Mouse (Mus musculus): Measurements from ENCODE around the gene Kdm5b.

Gene Kdm5b

DNA sequence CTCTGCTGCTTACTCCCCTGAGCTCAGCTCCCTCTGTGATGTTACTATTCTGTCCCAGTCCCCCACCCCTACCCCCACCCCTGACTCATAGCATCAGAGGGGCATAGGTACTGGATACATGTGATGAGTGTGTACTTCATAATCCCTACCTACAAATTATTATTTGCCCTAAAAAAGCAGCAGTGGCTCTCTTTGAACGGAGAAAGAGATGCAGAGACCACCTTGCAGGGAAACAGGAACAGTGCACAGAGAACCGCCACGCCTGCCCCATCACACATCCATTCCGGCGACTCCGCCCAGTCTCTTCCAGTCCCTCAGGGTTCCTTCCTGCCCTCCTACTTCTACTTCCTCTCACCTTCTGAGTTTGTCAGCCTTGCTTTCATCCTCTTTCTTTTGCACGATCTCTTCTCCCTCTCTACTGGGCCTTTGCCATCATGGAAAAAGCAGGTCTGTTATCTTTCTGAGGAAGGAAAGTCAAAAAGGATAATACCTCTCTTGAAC lies 10.3 kb upstream of the Kdm5b start, which contains the start of gene Mgat4e:
Gene Mgat4e (minus strand): TSS at position 51 of the 501 bp plus-strand sequence.
- CTCF ChIA-PET: no interaction called here

- CTCF ChIA-PET: interaction anchor here (0.8 kb wide), 1 partner anchor 11 kb away, joined by 3 read pairs; no protein-coding TSS in a partner anchor
These were observed 8.1 kb upstream of the Kdm5b start for GRCm38 (mm10) chr1:134551869-134552268.

GRCm38 (mm10) chr1:134552396-134552795 lies 7.6 kb upstream of the Kdm5b start:
- CTCF ChIA-PET: interaction anchor here (0.8 kb wide), 1 partner anchor 11 kb away, joined by 3 read pairs; no protein-coding TSS in a partner anchor

DNA sequence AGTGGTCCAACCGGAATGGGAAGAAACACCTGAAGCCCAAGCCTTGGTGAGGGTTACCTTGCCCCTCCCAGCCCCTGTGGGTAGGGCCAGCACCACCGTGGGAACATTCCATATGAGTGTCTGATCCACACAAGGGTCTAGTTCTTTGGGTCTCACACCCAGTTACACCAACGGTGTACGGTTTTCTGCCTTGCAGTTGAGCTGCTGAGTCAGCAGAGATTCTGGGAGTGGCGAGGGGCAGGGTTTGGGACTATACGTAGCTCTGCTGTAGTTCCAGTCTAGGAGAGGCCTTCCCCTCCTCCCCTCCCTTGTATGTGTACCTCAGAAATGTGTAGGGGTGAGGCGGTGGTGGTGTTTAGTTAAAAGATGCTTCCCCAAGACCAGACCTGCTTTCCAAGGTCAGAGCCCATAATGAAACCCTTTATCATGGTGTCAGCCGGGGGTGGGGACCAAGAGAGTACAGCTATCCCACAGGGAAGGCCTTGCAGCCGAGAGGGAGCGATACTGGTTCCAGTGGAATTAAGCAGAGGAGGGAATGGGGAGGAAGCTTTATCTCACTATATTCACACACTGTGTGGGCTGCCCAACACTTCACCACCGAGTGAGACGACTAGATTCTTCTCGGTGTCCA lies 4.6 kb upstream of the Kdm5b start:
- CTCF ChIA-PET: interaction anchor here (0.9 kb wide), 2 partner anchors 22 to 37 kb away, joined by 3 read pairs; no protein-coding TSS in a partner anchor

- CTCF ChIA-PET: interaction anchor here (0.9 kb wide), 2 partner anchors 21 to 37 kb away, joined by 3 read pairs; no protein-coding TSS in a partner anchor
These were observed 3.9 kb upstream of the Kdm5b start for GRCm38 (mm10) chr1:134555871-134556670.

- CTCF ChIA-PET: no interaction called here
These were observed 3.2 kb upstream of the Kdm5b start for GRCm38 (mm10) chr1:134556671-134557218.

- CTCF ChIA-PET: no interaction called here
These were observed 1.5 kb upstream of the Kdm5b start for GRCm38 (mm10) chr1:134558511-134558910.

DNA sequence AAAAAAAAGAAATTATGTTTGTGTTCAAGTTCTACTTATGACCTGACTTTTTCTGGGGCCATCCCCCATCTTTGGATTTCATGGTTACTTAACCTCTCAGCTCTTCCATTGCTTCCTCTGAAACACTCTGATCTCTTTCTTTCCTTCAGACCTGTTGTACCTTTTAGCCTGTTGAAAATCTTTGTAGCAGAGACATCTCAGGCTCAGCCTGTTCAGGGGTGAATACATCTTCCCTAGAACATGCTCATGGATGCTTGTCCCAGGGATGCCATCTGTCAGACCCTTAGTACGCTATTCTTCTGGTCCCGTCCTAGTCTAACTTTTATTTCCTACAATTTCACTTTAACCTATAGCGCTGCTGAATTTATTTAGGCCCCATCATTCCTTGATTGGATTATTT lies 745 bp upstream of the Kdm5b start:
- CTCF ChIA-PET: no interaction called here

DNA sequence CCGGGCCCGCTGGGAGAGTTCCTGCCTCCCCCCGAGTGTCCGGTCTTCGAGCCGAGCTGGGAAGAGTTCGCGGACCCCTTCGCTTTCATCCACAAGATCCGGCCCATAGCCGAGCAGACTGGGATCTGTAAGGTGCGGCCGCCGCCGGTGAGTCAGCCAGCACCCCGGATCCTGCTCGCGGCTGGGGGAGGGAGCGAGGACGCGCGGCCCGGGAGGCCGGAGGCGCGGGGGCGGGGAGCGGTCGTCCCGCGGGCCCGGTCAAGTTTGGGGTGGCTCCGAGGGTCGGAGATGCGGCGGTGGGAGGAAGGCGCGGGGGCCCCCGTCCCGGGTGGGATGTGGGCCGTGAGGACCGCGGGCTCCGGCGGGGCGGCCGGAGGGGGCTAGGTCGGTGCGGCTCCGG lies 425 bp downstream of the Kdm5b start:
- CTCF ChIA-PET: no interaction called here

DNA sequence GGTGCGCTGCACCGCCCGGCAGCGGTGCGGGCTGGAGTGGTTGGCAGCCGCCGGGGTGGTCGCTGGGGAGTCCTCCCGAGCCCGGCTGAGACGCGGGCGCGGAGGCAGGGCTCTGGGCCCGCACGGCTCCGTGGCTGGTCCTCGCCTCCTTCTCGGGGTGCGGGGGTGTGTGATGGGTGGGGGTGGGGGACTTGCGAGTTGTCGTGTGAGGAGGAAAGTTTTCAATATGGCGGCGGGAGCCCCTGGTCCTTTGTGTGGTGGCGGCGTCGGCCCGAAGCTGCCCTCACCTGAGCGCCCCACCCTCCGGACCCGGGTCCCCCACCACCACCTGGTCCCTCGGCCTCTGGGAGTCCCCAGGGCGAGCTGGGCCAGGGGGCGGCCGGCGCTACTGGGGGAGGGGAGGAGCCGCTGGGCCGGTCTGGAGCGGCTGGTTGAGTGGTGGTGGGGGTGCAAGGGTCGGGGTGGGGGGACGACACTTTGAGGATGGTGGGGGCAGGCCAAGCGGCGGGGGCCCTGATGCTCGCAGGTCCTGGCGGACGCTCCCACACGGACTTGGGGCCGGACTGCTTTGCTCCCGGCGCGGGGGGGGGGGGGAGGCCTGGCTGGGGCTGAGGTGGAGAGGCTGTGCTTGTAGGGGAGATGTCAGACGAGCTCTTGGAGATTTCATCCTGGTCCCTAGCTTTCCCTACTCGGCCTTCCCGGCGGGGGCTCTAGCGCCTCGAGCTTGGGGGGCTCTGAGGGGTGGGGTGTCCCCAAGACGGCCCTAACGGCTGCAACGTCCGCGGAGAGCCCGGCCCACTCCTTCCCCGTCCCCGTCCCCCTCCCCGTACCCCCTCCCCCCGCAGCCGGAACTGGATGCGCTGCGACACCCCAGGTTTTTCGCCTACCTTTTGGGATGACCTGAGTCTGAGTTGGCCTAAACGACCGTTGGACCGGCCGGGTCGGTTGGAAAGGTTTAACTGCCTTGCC lies 1.1 kb downstream of the Kdm5b start:
- CTCF ChIA-PET: no interaction called here

DNA sequence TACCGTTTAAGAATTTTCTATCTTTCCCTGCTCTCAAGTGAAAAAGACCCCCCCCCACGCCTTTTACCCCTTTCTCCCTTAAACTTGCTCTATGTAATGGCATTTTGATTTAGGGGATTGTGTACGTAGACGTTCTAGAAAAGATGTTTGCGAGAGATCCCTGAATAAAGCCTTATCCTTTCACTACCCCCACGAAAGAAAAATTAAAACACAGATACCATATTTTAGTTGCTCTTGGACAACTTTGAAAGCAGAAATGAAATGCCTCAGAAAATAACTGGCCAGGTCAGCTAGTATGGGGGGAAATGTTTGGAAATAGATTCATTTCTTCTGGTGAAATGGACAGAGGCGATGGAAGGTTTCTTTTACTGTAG lies 1.8 kb downstream of the Kdm5b start:
- CTCF ChIA-PET: interaction anchor here (0.6 kb wide), 1 partner anchor 27 kb away, joined by 3 read pairs; no protein-coding TSS in a partner anchor

- CTCF ChIA-PET: interaction anchor here (0.6 to 0.8 kb wide), 2 partner anchors 11 to 26 kb away, joined by 3 read pairs; no protein-coding TSS in a partner anchor
These were observed 2.5 kb downstream of the Kdm5b start for GRCm38 (mm10) chr1:134562457-134562856.

GRCm38 (mm10) chr1:134563726-134564125 lies 3.8 kb downstream of the Kdm5b start:
- CTCF ChIA-PET: interaction anchor here (0.6 to 0.7 kb wide), 2 partner anchors 39 to 155 kb away, joined by 3 read pairs; no protein-coding TSS in a partner anchor

- CTCF ChIA-PET: no interaction called here
These were observed 7.5 kb downstream of the Kdm5b start for GRCm38 (mm10) chr1:134567511-134567910.

DNA sequence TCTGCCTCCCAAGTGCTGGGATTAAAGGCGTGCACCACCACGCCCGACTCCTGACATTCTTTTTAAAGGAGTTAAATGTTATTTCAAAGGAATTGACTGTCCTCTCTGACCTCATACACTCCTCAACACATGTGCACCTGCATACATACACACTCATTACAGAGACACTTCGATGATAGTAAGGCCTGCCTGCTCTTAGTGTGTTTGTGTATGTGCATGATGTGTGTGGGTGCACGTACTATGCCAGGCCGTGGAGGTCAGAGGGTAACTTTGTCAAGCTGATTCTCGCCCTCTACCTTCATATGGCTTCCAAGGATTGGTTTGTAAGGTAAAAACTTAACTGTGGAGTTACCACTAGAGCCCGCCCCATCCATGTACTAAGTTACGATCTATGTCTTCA lies 10.2 kb downstream of the Kdm5b start:
- CTCF ChIA-PET: no interaction called here

GRCm38 (mm10) chr1:134570631-134571030 lies 10.7 kb downstream of the Kdm5b start:
- CTCF ChIA-PET: no interaction called here

DNA sequence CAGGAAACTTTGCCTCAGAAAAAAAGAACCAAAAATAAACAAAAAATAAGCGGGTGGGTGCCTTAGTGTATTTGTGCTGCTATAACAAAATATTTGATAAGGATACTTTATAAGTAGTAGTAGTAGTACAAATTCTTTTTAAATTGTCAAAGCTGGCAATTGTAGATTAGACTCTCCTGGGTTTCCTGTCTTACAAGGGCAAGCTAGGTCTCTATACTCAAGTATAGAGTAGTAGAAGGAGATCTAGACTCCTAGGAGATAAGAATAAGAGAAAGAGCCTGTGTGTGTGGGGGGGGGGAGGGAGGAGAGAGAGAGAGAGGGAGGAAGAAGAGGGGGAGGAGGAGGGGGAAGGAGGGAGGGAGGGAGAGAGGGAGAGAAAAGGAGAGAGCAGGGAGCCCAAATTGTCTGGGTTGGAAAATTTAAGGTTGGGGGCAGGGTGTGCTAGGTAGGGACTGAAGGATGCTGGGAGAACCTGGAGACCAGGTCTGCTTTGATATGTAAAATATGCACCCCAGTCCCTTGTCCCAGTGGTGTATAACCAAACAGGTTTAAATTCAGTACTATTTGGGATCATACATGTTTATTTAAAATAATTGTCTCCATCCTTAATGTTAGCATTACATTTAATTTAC lies 13.4 kb downstream of the Kdm5b start:
- CTCF ChIA-PET: no interaction called here

DNA sequence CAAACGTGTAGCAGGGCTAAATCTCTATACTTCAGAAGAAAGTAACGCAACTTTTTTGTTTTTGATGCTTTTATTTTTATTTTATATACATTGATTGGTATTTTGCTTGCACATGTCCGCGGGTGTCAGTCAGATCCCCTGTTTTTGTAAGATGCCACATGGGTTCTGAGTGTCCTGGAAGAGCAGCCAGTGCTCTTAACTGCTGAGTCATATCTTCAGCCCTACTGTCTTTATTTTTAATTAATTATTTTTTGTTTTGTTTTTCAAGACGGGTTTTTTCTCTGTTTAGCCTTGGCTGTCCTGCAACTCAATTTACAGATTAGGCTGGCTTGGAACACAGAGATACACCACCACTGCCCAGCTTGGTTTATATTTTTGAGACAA lies 14.0 kb downstream of the Kdm5b start:
- CTCF ChIA-PET: no interaction called here

GRCm38 (mm10) chr1:134577384-134578120 lies 17.6 kb downstream of the Kdm5b start:
- CTCF ChIA-PET: interaction anchor here (0.6 kb wide), 1 partner anchor 22 kb away, joined by 3 read pairs; no protein-coding TSS in a partner anchor

DNA sequence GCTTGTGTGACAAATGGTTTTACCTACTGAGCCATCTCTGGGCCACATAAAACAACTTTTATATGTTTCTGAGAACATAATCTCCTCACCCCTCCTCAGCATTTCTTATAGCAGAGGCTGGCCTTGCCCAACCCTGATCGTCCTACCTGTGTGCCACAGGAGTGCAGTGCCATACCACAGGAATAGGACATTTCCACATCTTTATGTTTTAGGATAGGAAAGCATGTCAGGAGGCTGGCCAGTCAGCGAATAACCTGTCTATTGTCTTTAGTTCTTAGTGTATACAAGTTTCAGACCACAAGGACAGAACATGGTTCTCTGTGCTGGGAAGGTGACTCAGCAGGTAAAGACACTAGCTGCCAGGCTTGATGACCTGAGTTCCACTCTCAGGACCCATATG lies 20.8 kb downstream of the Kdm5b start:
- CTCF ChIA-PET: interaction anchor here (0.5 kb wide), 1 partner anchor 74 kb away, joined by 3 read pairs; no protein-coding TSS in a partner anchor
